Mouse (Mus musculus) skeletal muscle tissue, adult 2 months (tissue): Measurements from ENCODE around the gene Arnt.
"Not testable (repeated sequence)": the region's sequence is repeated elsewhere in the genome, so short reads cannot be mapped to it uniquely, and the experiment has no call there.

Source experiments
- DNase-seq: peaks from one replicate; pipeline ENCODE4 v3.0.0-alpha.2; 2012; ENCODE audit warnings: low read depth, low spot score

Arnt gene

DNA sequence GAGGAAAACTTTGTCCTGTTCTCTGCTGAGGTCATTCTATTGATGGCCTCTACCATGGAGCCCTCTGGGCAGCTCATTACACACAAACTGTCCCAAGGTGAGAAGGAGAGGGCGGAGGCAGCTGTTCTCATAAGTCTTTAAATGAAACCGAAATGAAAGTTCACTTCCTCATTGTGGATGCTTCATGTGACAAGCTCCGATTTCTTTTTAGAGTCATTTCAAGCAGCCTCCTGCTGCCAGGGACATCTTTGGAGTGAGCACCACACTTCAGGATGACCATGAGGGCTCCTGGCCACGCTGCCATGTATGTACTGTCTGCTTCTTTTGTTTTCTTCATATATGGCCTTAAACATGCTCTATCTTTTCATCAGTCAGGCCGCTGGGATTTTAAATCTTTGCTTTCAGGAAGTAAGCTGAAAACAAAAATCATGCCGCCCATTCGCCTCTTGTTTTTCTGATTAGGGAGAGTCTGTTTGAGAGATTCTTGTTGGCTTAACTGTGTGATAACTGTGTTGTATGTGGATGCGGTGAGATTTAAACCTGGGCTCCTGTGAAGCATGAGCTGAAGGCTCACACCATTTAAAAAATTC is 92.5 kb downstream of the Arnt start, which contains the start of gene Ctss:
Gene Ctss (plus strand): TSS at position 165 of the 590 bp plus-strand sequence.
- no peak for DNase-seq

DNA sequence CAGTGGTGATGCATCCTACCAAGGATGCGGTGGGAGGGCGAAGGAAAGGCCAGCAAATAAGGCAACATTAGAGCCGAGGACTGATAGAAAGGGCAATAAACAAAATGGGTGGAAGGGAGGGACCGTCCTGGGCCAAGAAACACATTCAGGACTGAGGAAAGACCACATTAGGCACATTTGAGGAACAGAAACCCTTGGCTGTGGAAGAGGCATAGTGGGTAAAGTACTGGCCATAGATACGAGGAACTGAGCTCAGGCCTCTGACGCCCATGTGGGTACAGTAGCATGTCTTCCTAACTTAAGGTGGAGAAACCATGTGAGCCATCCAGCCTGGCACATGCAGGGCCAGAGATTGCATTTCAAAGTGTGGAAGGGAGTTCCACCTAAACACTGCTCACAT is 95.6 kb downstream of the Arnt start:
- no peak for DNase-seq

DNA sequence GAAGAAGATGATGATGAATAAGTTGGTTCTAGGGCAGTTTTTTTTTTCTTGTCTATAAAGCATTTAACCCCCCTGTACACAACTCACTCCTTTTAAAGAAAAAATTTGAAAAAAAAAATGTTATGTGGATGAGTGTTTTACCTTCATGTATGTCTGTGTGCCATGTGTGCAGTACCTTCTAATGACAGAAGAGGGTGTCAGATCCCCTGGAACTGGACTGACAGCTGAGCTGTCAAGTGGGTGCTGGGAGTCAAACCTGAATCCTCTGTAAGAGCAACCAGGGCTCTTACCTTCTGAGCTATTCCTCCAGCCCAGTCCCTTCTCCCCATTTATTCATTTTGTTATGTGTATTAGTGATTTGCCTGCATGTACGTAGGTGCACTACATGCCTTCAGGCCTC is 96.8 kb downstream of the Arnt start:
- DNase-seq: no peak

DNA sequence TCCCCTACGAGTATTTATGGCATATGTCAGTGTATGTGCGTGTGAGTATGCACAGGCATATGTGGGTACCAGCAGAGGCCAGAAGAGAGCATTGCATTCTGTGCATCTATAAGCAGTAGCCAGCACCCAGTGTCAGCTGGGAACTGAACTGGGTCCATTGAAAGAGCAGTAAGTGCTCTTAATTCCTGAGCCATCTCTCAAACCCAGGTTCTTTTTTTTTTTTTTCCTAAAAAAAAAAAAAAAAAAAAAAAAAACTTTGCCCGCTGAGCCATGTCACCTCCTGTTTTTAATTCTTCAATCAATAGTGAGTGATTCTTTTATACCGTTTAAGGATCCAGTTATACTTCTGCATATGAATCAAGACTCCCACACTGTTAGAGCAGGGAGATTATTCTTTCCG is 99.2 kb downstream of the Arnt start:
- no peak for DNase-seq

DNA sequence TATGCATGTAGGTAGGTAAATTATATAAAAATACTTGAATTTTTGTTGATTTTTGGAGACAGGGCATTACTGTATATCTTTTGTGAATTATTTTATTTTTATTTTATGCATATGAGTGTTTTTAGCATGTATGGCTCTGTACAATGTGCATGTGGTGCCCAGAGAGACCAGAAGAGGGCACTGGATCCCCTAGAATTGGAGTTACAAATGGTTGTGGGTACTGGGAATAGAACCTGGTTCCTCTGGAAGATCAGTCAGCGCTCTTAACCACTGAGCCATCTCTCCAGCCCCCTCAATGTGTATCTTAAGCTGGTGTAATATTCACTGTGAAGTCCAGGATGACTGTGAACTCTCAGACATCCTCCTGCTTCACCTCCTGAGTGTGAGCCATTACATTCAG is 100.7 kb downstream of the Arnt start:
- no peak for DNase-seq

DNA sequence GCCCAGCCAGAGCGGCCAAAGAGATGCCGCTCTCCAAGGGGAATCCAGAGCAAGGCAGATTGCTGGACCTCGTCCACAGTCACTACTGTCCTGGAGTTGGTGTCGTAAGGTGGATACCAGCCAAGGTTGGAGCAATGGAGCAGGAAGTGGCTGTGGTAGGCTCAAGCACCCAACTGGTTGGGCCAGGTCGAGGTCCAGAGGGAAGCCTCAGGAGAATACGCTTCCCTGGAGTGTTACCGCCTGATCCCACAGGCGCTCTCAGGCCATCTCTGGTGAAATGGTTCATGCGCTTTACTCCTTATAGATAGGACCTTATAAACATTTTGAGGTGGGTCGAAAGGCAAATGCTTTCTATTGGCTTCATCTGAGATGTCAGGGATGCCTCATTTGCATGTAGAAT is 104.7 kb downstream of the Arnt start:
- DNase-seq: no peak

DNA sequence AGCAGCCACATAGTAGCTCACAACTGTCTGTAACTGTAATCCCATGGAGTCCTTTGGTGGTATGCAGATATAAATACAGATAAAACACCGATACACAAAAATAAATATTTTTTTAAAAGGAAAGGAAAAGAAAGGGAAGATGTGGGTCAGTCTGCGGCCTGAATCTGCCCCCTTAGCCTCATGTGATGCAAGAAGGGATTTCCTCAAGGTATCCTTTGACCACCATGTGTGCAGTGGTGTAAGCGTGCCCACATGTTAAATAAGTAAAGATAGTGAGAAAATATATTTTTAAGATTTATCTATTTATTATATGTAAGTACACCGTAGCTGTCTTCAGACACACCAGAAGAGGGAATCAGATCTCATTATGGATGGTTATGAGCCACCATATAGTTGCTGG is 105.6 kb downstream of the Arnt start:
- no peak for DNase-seq

DNA sequence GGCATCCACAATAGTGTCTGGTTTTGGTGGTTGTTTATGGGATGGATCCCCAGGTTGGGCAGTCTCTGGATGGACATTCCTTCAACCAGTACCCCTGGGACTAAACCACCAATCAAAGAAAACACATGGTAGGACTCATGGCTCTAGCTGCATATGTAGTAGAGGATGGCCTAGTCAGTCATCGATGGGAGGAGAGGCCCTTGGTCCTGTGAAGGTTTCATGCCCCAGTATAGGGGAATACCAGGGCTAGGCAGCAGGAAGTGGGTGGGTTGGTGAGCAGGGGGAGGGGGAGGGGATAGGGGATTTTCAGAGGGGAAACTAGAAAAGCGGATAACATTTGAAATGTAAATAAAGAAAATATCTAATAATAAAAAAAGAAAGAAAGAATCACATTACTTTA is 107.0 kb downstream of the Arnt start:
- not testable (repeated sequence) for DNase-seq

DNA sequence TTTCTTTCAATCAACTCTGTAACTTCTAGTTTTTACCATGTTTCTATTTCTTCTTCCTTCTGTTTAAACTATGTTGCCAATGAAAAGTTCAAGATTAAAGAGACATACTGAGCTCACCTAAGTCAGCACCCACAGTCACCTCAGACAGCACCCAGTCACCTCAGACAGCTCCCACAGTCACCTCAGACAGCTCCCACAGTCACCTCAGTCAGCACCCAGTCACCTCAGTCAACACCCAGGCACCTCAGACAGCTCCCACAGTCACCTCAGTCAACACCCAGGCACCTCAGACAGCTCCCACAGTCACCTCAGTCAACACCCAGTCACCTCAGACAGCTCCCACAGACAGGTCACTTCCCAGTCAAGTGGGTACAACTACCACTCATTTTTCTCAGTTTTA is 108.0 kb downstream of the Arnt start:
- no peak for DNase-seq

DNA sequence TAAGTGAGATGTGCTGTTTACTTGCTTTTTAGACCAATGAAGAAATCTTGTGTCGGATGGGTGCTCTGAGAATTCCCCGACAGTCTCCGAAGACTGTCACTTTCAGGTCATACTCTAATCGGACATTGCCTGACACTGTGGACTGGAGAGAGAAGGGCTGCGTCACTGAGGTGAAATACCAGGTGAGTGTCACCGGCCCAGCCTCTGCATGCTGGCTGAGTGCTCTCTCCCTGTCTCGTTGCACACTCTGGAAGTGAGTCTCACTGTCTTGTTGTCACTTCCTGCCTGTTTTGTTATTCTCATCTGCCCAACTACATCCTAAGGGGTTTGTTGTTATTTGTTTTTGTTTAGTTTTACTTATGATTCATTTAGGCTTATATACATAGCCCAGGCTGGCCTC is 108.8 kb downstream of the Arnt start:
- DNase-seq: no peak
